Mouse (Mus musculus) hindbrain, embryonic 11.5 days (tissue): Measurements from ENCODE around the gene Casz1. TPM values are rescaled to one million over a fixed set of nuclear protein-coding genes. Genes with fewer than 3 reads are reported as not detected.

Experiments
- ATAC-seq: fragments of 200-750 bp; cut with Nextera tagmentation; 2 replicates; pipeline ENCODE4 v1.8.0; 2017; ENCODE audit warnings: mild to moderate bottlenecking, moderate TSS enrichment, moderate library complexity; ENCODE audit not compliant: low FRiP score
- DNase-seq: peaks from one replicate; pipeline ENCODE4 v3.0.0-alpha.2; 2015; ENCODE audit warnings: low spot score
- H3K27ac ChIP-seq: fragments of 300-500 bp; sonication (generic); 2 replicates; pipeline ENCODE4 v1.5.1; 2014; ENCODE audit warnings: mild to moderate bottlenecking, low read depth, low read length
- H3K27me3 ChIP-seq: fragments of 300-500 bp; sonication (generic); 2 replicates; pipeline ENCODE4 v1.6.1; 2014; ENCODE audit warnings: mild to moderate bottlenecking, low read length, moderate library complexity, mixed read lengths; ENCODE audit not compliant: control insufficient read depth, insufficient read depth
- H3K36me3 ChIP-seq: fragments of 300-500 bp; sonication (generic); 2 replicates; pipeline ENCODE4 v1.6.1; 2014; ENCODE audit warnings: mild to moderate bottlenecking, low read length, moderate library complexity, mixed read lengths; ENCODE audit not compliant: control insufficient read depth, insufficient read depth
- H3K4me1 ChIP-seq: fragments of 300-500 bp; sonication (generic); replicated peaks from 2 replicates; pipeline ENCODE4 v1.6.1; 2014; ENCODE audit warnings: low read length, mixed read lengths; ENCODE audit not compliant: control insufficient read depth, insufficient read depth
- H3K4me2 ChIP-seq: fragments of 300-500 bp; sonication (generic); replicated peaks from 2 replicates; pipeline ENCODE4 v1.6.1; 2014; ENCODE audit warnings: mild to moderate bottlenecking, low read depth, low read length
- H3K4me3 ChIP-seq: fragments of 300-500 bp; sonication (generic); 2 replicates; pipeline ENCODE4 v1.5.1; 2014; ENCODE audit warnings: low read depth, low read length
- H3K9ac ChIP-seq: fragments of 300-500 bp; sonication (generic); 2 replicates; pipeline ENCODE4 v1.6.1; 2014; ENCODE audit warnings: low read depth, low read length
- H3K9me3 ChIP-seq: fragments of 300-500 bp; sonication (generic); 2 replicates; pipeline ENCODE4 v1.6.1; 2016; ENCODE audit warnings: low read length; ENCODE audit not compliant: control insufficient read depth
- WGBS: fragments of 180-500 bp; shearing (Covaris S2); extraction: QIAGEN DNeasy Blood & Tissue Kit; methylation state at CpG from one replicate; pipeline ENCODE4 v1.1.7; 2014; 5-methylcytosine and 5-hydroxymethylcytosine counted together
- polyA plus RNA-seq: library from polyadenylated mRNA; unstranded; fragments of >200 nt; fragmentation: Nextera tagmentation; extraction: Ambion mirVana; gene quantifications from 2 replicates; pipeline ENCODE4 v1.2.1, GENCODE M21; 2014

The Casz1 gene
- polyA plus RNA-seq, 1 experiment from 2014 or later: 7.8 TPM

GRCm38 (mm10) chr4:148872372-148872771 is 68.1 kb downstream of the Casz1 start:
- H3K9ac ChIP-seq: no peak overlapping the region
- 62% methylated on average over 9 of the region's 9 CpGs for whole genome bisulfite sequencing
- H3K4me2 ChIP-seq: no peak overlapping the region
- H3K36me3 ChIP-seq: no peaks in the 10 kb centered on the region
- H3K27ac ChIP-seq: no peak overlapping the region
- ATAC-seq (no peak), DNase-seq (peak; percentile 9)
- H3K4me3 ChIP-seq: no peak overlapping the region
- H3K27me3 ChIP-seq: peaks cover 82% of the 10 kb centered on the region
- H3K9me3 ChIP-seq: no peaks in the 10 kb centered on the region
- H3K4me1 ChIP-seq: no peaks in the 10 kb centered on the region

GRCm38 (mm10) chr4:148872783-148873182 is 68.6 kb downstream of the Casz1 start:
- no peak for ATAC-seq
- Histone ChIP-seq H3K4me2 (no peak overlapping the region), H3K36me3 (no peaks in the 10 kb centered on the region), H3K9me3 (no peaks in the 10 kb centered on the region), H3K9ac (no peak overlapping the region), H3K27ac (no peak overlapping the region), H3K4me1 (no peaks in the 10 kb centered on the region), H3K4me3 (no peak overlapping the region), H3K27me3 (peaks cover 84% of the 10 kb centered on the region)
- WGBS: 69% methylated on average over 12 of the region's 12 CpGs
- DNase-seq: no peak

- no peak for ATAC-seq
- 74% methylated on average over 9 of the region's 9 CpGs for WGBS
- no peaks in the 10 kb centered on the region for H3K36me3 ChIP-seq
- no peaks in the 10 kb centered on the region for H3K9me3 ChIP-seq
- no peak overlapping the region for H3K4me3 ChIP-seq
- H3K9ac ChIP-seq: no peak overlapping the region
- no peak for DNase-seq
- peaks cover 88% of the 10 kb centered on the region for H3K27me3 ChIP-seq
- H3K27ac ChIP-seq: no peak overlapping the region
- H3K4me2 ChIP-seq: no peak overlapping the region
- H3K4me1 ChIP-seq: peaks cover 11% of the 10 kb centered on the region
Measured at GRCm38 (mm10) chr4:148876166-148876565, 71.9 kb downstream of the Casz1 start.

- Histone ChIP-seq H3K36me3 (no peaks in the 10 kb centered on the region), H3K4me3 (no peak overlapping the region), H3K9ac (no peak overlapping the region), H3K4me2 (no peak overlapping the region), H3K9me3 (no peaks in the 10 kb centered on the region), H3K27ac (no peak overlapping the region), H3K27me3 (peaks cover 93% of the 10 kb centered on the region), H3K4me1 (peaks cover 14% of the 10 kb centered on the region)
- ATAC-seq: no peak
- WGBS: 85% methylated on average over 8 of the region's 8 CpGs
- no peak for DNase-seq
Measured at GRCm38 (mm10) chr4:148876867-148877266, 72.6 kb downstream of the Casz1 start.

- H3K36me3 ChIP-seq: no peaks in the 10 kb centered on the region
- 48% methylated on average over 11 of the region's 11 CpGs for WGBS
- no peaks in the 10 kb centered on the region for H3K9me3 ChIP-seq
- DNase-seq (no peak), ATAC-seq (no peak)
- H3K4me1 ChIP-seq: peaks cover 14% of the 10 kb centered on the region
- no peak overlapping the region for H3K4me2 ChIP-seq
- no peak overlapping the region for H3K9ac ChIP-seq
- H3K27me3 ChIP-seq: peaks cover 88% of the 10 kb centered on the region
- no peak overlapping the region for H3K4me3 ChIP-seq
- no peak overlapping the region for H3K27ac ChIP-seq
Measured at GRCm38 (mm10) chr4:148878192-148878983, 74.2 kb downstream of the Casz1 start.

GRCm38 (mm10) chr4:148878984-148879610 is 74.9 kb downstream of the Casz1 start:
- DNase-seq: no peak
- peaks cover 88% of the 10 kb centered on the region for H3K27me3 ChIP-seq
- H3K27ac ChIP-seq: no peak overlapping the region
- no peak overlapping the region for H3K4me2 ChIP-seq
- H3K9ac ChIP-seq: no peak overlapping the region
- ATAC-seq: no peak
- WGBS: 61% methylated on average over 11 of the region's 11 CpGs
- H3K4me3 ChIP-seq: no peak overlapping the region
- H3K4me1 ChIP-seq: peaks cover 16% of the 10 kb centered on the region
- H3K9me3 ChIP-seq: no peaks in the 10 kb centered on the region
- no peaks in the 10 kb centered on the region for H3K36me3 ChIP-seq

GRCm38 (mm10) chr4:148879631-148880030 is 75.4 kb downstream of the Casz1 start:
- no peak for DNase-seq
- Histone ChIP-seq H3K27me3 (peaks cover 84% of the 10 kb centered on the region), H3K4me1 (peaks cover 17% of the 10 kb centered on the region), H3K9me3 (no peaks in the 10 kb centered on the region), H3K4me2 (no peak overlapping the region), H3K36me3 (no peaks in the 10 kb centered on the region), H3K4me3 (no peak overlapping the region), H3K9ac (no peak overlapping the region), H3K27ac (no peak overlapping the region)
- ATAC-seq: no peak
- WGBS: 76% methylated on average over 3 of the region's 3 CpGs

GRCm38 (mm10) chr4:148881001-148881669 is 76.9 kb downstream of the Casz1 start:
- whole genome bisulfite sequencing: 12% methylated on average over 17 of the region's 17 CpGs
- H3K9me3 ChIP-seq: no peaks in the 10 kb centered on the region
- DNase-seq (peak; percentile 39), ATAC-seq (no peak)
- no peak overlapping the region for H3K4me2 ChIP-seq
- H3K9ac ChIP-seq: no peak overlapping the region
- peaks cover 21% of the 10 kb centered on the region for H3K4me1 ChIP-seq
- peaks cover 72% of the 10 kb centered on the region for H3K27me3 ChIP-seq
- no peak overlapping the region for H3K27ac ChIP-seq
- H3K4me3 ChIP-seq: no peak overlapping the region
- no peaks in the 10 kb centered on the region for H3K36me3 ChIP-seq
